Mouse (Mus musculus): ENCODE measurements around the gene Rpl31.

The Rpl31 gene

GRCm38 (mm10) chr1:39407108-39407507, 39.5 kb downstream of the Rpl31 start:
- DNase-seq = no peak

- DNase-seq = no peak
Observed at GRCm38 (mm10) chr1:39408123-39408522, 40.5 kb downstream of the Rpl31 start.

- no peak for DNase-seq
Observed at GRCm38 (mm10) chr1:39408668-39409067, 41.0 kb downstream of the Rpl31 start.

- peak; percentile 31 for DNase-seq
Observed at GRCm38 (mm10) chr1:39410085-39410821, 42.6 kb downstream of the Rpl31 start.

GRCm38 (mm10) chr1:39417817-39418216, 50.2 kb downstream of the Rpl31 start:
- DNase-seq = peak; percentile 77

GRCm38 (mm10) chr1:39418852-39419251, 51.2 kb downstream of the Rpl31 start:
- DNase-seq = no peak

- DNase-seq = no peak
Observed at GRCm38 (mm10) chr1:39420987-39421386, 53.3 kb downstream of the Rpl31 start.

All from lung, postnatal 14 days (tissue).